Mouse (Mus musculus) bone marrow, adult 2 months (tissue): ENCODE data around the gene Nubpl.

Source experiments
- CTCF ChIP-seq: fragments of 200-500 bp; IDR thresholded peaks from 2 replicates; pipeline ENCODE4 v1.5.1; 2011; ENCODE audit warnings: low read length, control low read depth; ENCODE audit not compliant: control insufficient read depth, insufficient read depth
- POLR2A ChIP-seq: fragments of 200-500 bp; IDR thresholded peaks from 2 replicates; pipeline ENCODE4 v1.6.1; 2011; ENCODE audit warnings: low read depth, mild to moderate bottlenecking, control low read depth, low read length, borderline replicate concordance; ENCODE audit not compliant: control insufficient read depth

DNA sequence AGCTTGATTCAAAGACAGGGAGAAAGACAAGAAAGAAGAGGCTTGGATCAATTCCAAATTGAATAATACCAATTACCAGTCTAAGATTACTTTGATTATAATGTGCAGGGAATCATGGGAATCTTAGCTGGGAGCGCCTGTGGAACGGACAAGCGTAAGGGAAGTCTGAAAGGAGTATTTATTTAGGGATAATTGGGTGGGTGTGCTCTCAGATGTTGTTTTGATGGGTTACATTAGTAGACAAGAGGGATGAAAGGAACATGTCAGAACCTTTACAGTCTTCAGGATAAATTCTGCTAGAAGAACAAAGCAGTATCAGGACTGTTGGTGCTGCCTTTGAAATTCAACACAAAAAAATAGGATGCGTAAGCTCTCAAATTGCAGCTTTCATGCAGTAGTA, 40.8 kb downstream of the Nubpl start:
- TF ChIP-seq POLR2A (no peak), CTCF (no peak)
